Mouse (Mus musculus) erythroblast, adult 5-6 weeks (primary cell): ENCODE data around the gene Tctex1d4. TPM values are rescaled to one million over a fixed set of nuclear protein-coding genes. Genes with fewer than 3 reads are reported as not detected.

Experiments used
- ATAC-seq: replicated peaks from 2 replicates; pipeline ENCODE4 v1.8.0; 2016; ENCODE audit warnings: moderate number of reproducible peaks, mild to moderate bottlenecking, moderate TSS enrichment, inconsistent platforms; ENCODE audit not compliant: poor library complexity, low FRiP score, severe bottlenecking
- total RNA-seq, 2 experiments: library from RNA; stranded (forward) in 1 of 2; stranded (reverse) in 1 of 2; fragments of 150-400 nt in 1 of 2; fragments of 200-764, 138-1000 nt in 1 of 2; gene quantifications; 2 replicates each; pipeline versions ENCODE4 v1.2.3 to v1.2.4; 2015 to 2017; ENCODE audit warnings: low replicate concordance in 2 of 2

Tctex1d4 gene
- total RNA-seq, 2 experiments from 2014 or later, result not detected

GRCm38 (mm10) chr4:117169936-117170335 is 43.3 kb downstream of the Tctex1d4 start:
- ATAC-seq, result no peak

Other genes with a start within 250 kb of the Tctex1d4 start
- gene Zswim5, start 249.4 kb upstream of the Tctex1d4 start, total RNA-seq (2015; ENCODE audit: low replicate concordance), result not detected in 2 replicates
- 0.42 TPM in 1 of 2 replicates, not detected in the other for gene Zswim5, start 249.4 kb upstream of the Tctex1d4 start, total RNA-seq (2017; ENCODE audit: low replicate concordance)
- gene Urod, start 132.4 kb upstream of the Tctex1d4 start, total RNA-seq (2015; ENCODE audit: low replicate concordance), result 731 and 769 TPM in 2 replicates
- 989 and 1,487 TPM in 2 replicates for gene Urod, start 132.4 kb upstream of the Tctex1d4 start, total RNA-seq (2017; ENCODE audit: low replicate concordance)
- gene Hectd3, start 131.5 kb upstream of the Tctex1d4 start, total RNA-seq (2015; ENCODE audit: low replicate concordance), result 5.8 and 7.9 TPM in 2 replicates
- gene Hectd3, start 131.5 kb upstream of the Tctex1d4 start, total RNA-seq (2017; ENCODE audit: low replicate concordance), result 7.8 and 12.3 TPM in 2 replicates
- gene Eif2b3, start 107.4 kb upstream of the Tctex1d4 start, total RNA-seq (2015; ENCODE audit: low replicate concordance), result 11.9 and 20.1 TPM in 2 replicates
- 7.2 and 10.0 TPM in 2 replicates for gene Eif2b3, start 107.4 kb upstream of the Tctex1d4 start, total RNA-seq (2017; ENCODE audit: low replicate concordance)
- 0.19 and 0.21 TPM in 2 replicates for gene Ptch2, start 30.7 kb upstream of the Tctex1d4 start, total RNA-seq (2015; ENCODE audit: low replicate concordance)
- gene Ptch2, start 30.7 kb upstream of the Tctex1d4 start, total RNA-seq (2017; ENCODE audit: low replicate concordance), result 0.09 TPM in 1 of 2 replicates, not detected in the other
- gene Btbd19, start 1.1 kb upstream of the Tctex1d4 start, total RNA-seq (2015; ENCODE audit: low replicate concordance), result 1.0 and 3.1 TPM in 2 replicates
- 0.68 and 1.3 TPM in 2 replicates for gene Btbd19, start 1.1 kb upstream of the Tctex1d4 start, total RNA-seq (2017; ENCODE audit: low replicate concordance)
- gene Plk3, start 7.2 kb downstream of the Tctex1d4 start, total RNA-seq (2015; ENCODE audit: low replicate concordance), result 0.42 TPM in 1 of 2 replicates, not detected in the other
- 1.7 TPM in 1 of 2 replicates, not detected in the other for gene Plk3, start 7.2 kb downstream of the Tctex1d4 start, total RNA-seq (2017; ENCODE audit: low replicate concordance)
- gene Rps8, start 29.4 kb downstream of the Tctex1d4 start, total RNA-seq (2015; ENCODE audit: low replicate concordance), result 981 and 1,137 TPM in 2 replicates
- 281 and 366 TPM in 2 replicates for gene Rps8, start 29.4 kb downstream of the Tctex1d4 start, total RNA-seq (2017; ENCODE audit: low replicate concordance)
- 11.5 and 16.7 TPM in 2 replicates for gene Kif2c, start 55.8 kb downstream of the Tctex1d4 start, total RNA-seq (2015; ENCODE audit: low replicate concordance)
- 13.2 and 14.5 TPM in 2 replicates for gene Kif2c, start 55.8 kb downstream of the Tctex1d4 start, total RNA-seq (2017; ENCODE audit: low replicate concordance)
- gene Tmem53, start 125.2 kb downstream of the Tctex1d4 start, total RNA-seq (2015; ENCODE audit: low replicate concordance), result 1.9 and 4.0 TPM in 2 replicates
- 1.9 TPM in 1 of 2 replicates, not detected in the other for gene Tmem53, start 125.2 kb downstream of the Tctex1d4 start, total RNA-seq (2017; ENCODE audit: low replicate concordance)
- gene Armh1, start 125.3 kb downstream of the Tctex1d4 start, total RNA-seq (2015; ENCODE audit: low replicate concordance), result not detected in 2 replicates
- gene Armh1, start 125.3 kb downstream of the Tctex1d4 start, total RNA-seq (2017; ENCODE audit: low replicate concordance), result not detected in 2 replicates